Mouse (Mus musculus): ENCODE results near the gene Fxyd7. TPM values are rescaled to one million over a fixed set of nuclear protein-coding genes. Genes with fewer than 3 reads are reported as not detected.

Gene Fxyd7
- polyA plus RNA-seq, 1 experiment from 2014 or later = 1.1 TPM

DNA sequence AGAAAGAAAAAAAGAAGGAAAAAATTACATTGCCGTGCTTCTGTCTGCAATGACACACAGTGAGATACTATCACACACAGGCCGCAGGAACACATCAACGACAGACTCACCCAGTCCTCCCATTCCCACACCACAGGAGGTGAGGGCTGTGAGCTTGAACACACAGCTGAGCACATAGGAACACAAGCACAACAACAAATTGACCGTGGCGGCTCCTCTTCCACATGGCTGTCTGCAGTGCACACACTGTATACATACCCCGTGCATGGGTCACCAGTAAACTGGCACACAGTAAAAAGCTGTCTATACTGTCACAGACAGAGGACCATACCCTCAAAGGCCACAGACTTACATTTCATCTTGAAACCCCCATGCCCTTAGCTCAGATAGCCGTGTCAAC is 5.2 kb upstream of the Fxyd7 start:
- no peak for ATAC-seq (replicated peaks; ENCODE audit: extremely low read depth, insufficient read depth, low FRiP score)
- Histone ChIP-seq H3K4me1 (ENCODE audit: control insufficient read depth, insufficient read depth, low read length) (peaks cover 30% of the 10 kb centered on the region), H3K4me3 (ENCODE audit: low read length) (no peak overlapping the region), H3K9me3 (replicated peaks; ENCODE audit: control insufficient read depth, low read length) (no peaks in the 10 kb centered on the region), H3K27me3 (ENCODE audit: control insufficient read depth, insufficient read depth, low read length) (peaks cover 10% of the 10 kb centered on the region), H3K4me2 (ENCODE audit: low read depth, low read length) (no peak overlapping the region), H3K9ac (ENCODE audit: low read length) (no peak overlapping the region), H3K27ac (ENCODE audit: low read length) (peak overlapping the region; percentile 98), H3K36me3 (ENCODE audit: control insufficient read depth, insufficient read depth) (no peaks in the 10 kb centered on the region)
- 72% methylated on average over 7 of the region's 7 CpGs for WGBS

DNA sequence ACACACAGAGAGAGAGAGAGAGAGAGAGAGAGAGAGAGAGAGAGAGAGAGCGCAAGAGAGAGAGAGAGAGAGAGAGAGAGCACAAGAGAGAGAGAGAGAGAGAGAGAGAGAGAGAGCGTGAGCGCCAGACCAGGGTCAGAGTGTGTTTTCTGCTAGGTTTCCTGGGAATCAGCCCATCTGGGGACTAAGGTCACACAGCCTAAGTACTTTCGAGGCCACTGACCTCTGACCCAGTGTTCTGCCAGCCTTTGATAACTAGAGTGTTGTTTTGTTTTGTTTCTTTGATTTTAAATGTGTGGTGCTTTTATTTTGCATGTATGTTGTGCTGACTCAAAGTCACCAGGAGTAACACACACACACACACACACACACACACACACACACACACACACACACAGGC is 4.6 kb upstream of the Fxyd7 start:
- H3K36me3 ChIP-seq (ENCODE audit: control insufficient read depth, insufficient read depth) = no peaks in the 10 kb centered on the region
- WGBS = 10% methylated on average over 3 of the region's 4 CpGs
- peak overlapping the region; percentile 3; the same call in 1 of the 2 replicates for H3K4me2 ChIP-seq (ENCODE audit: low read depth, low read length)
- no peaks in the 10 kb centered on the region for H3K9me3 ChIP-seq (replicated peaks; ENCODE audit: control insufficient read depth, low read length)
- H3K9ac ChIP-seq (ENCODE audit: low read length) = peak overlapping the region; percentile 6; the same call in 1 of the 2 replicates
- peak overlapping the region; percentile 98 for H3K27ac ChIP-seq (ENCODE audit: low read length)
- H3K4me3 ChIP-seq (ENCODE audit: low read length) = no peak overlapping the region
- peaks cover 36% of the 10 kb centered on the region for H3K4me1 ChIP-seq (ENCODE audit: control insufficient read depth, insufficient read depth, low read length)
- H3K27me3 ChIP-seq (ENCODE audit: control insufficient read depth, insufficient read depth, low read length) = peaks cover 16% of the 10 kb centered on the region
- ATAC-seq (replicated peaks; ENCODE audit: extremely low read depth, insufficient read depth, low FRiP score) = no peak

DNA sequence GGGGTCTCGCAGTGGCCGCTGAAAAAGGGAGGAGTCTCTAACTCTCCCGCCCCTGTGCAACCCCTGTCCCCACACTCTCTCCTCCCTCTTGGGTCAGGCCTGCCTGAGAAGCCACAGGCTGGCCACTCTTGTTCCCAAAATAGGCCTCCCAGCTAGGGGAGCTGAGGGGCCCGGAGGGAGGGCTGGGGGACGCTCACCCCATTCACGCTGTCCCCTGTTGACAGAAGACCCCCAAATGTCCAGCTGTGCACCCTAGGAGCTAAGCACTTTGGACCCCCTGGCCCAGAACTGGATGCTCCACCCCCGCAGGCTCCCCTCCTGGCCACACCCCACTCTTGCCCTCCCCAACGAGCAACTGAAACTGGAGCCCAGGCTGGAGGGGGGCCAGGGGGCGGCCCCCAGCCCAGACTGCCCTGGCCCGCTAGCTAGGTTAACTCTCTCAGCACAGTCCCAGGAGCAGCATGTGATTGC is 4.1 kb upstream of the Fxyd7 start:
- H3K27me3 ChIP-seq (ENCODE audit: control insufficient read depth, insufficient read depth, low read length) = peaks cover 20% of the 10 kb centered on the region
- H3K9me3 ChIP-seq (replicated peaks; ENCODE audit: control insufficient read depth, low read length) = no peaks in the 10 kb centered on the region
- H3K4me2 ChIP-seq (ENCODE audit: low read depth, low read length) = peak overlapping the region; percentile 76
- H3K4me1 ChIP-seq (ENCODE audit: control insufficient read depth, insufficient read depth, low read length) = peaks cover 38% of the 10 kb centered on the region
- H3K4me3 ChIP-seq (ENCODE audit: low read length) = peak overlapping the region; percentile 57
- H3K27ac ChIP-seq (ENCODE audit: low read length) = peak overlapping the region; percentile 98
- ATAC-seq (replicated peaks; ENCODE audit: extremely low read depth, insufficient read depth, low FRiP score) = peak; percentile 90
- WGBS = 6% methylated on average over 10 of the region's 10 CpGs
- no peaks in the 10 kb centered on the region for H3K36me3 ChIP-seq (ENCODE audit: control insufficient read depth, insufficient read depth)
- H3K9ac ChIP-seq (ENCODE audit: low read length) = peak overlapping the region; percentile 84

DNA sequence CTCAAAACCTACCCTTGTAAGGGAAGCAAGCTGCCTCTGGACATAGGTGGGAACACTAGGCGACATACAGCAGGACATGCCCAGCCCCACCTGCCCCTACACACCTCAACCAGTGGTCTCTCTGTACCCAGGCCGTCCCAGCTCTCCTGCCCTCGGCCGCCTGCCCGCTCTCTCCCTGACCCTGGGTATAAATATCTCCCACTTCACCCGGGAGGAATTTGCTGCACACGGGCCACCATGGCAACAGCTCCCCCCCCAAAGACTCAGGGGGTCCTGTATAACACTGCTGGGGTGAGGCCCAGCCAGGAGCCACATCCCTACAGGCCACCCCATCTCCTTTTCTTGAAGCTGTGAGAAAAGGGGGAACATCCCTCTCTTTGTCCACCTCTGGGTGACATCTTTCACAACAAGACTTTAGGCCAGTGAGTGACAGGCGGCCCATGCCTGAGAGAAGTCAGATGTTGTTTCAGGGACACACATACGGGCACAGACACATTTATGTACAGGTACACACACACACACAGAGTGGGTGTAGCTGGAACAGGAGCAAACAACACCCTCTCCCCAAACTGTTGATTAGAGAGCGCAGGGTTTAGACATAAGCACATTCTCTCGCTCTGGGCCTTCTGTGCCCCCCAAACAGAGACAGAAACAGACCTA is 3.5 kb upstream of the Fxyd7 start:
- peak; percentile 34 for ATAC-seq (replicated peaks; ENCODE audit: extremely low read depth, insufficient read depth, low FRiP score)

DNA sequence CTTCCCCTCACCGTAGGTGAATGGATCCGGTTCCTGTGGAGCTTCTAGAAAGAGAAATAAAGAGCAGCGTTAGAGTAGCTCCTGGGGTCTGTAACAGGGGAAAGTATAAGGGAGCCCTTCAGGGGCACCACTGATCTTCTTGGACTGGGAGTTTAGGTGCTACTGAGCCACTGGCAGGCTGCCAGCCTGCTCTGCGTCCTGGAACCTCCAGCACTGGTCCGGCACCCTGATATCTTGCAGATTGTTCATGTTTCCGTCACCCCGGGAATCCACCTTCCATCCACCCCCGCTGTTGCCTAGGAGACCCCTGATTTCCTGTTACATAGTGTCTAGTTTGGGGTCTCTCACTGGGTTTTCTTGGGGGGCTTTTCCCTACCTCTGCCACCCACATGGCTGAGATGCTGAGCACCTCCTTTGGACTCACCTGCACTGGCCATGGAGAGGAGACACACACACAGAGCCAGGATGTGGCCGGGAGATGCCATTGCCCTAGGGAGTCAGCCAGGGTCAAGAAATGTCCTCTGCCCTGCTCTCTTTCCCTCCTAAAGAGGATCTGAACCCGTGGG is 2.7 kb upstream of the Fxyd7 start:
- Histone ChIP-seq H3K36me3 (ENCODE audit: control insufficient read depth, insufficient read depth) (no peaks in the 10 kb centered on the region), H3K4me2 (ENCODE audit: low read depth, low read length) (peak overlapping the region; percentile 76), H3K27ac (ENCODE audit: low read length) (peak overlapping the region; percentile 98), H3K9me3 (replicated peaks; ENCODE audit: control insufficient read depth, low read length) (no peaks in the 10 kb centered on the region), H3K9ac (ENCODE audit: low read length) (peak overlapping the region; percentile 84), H3K4me3 (ENCODE audit: low read length) (peak overlapping the region; percentile 57), H3K27me3 (ENCODE audit: control insufficient read depth, insufficient read depth, low read length) (peaks cover 26% of the 10 kb centered on the region), H3K4me1 (ENCODE audit: control insufficient read depth, insufficient read depth, low read length) (peaks cover 44% of the 10 kb centered on the region)
- no peak for ATAC-seq (replicated peaks; ENCODE audit: extremely low read depth, insufficient read depth, low FRiP score)
- WGBS = 18% methylated on average over 10 of the region's 10 CpGs

More for the DNA sequence above, 3.5 kb upstream of the Fxyd7 start:
- H3K27me3 ChIP-seq (ENCODE audit: control insufficient read depth, insufficient read depth, low read length) = peaks cover 21% of the 10 kb centered on the region
- 26% methylated on average over 11 of the region's 11 CpGs for WGBS
- H3K4me2 ChIP-seq (ENCODE audit: low read depth, low read length) = peak overlapping the region; percentile 76
- peak overlapping the region; percentile 57 for H3K4me3 ChIP-seq (ENCODE audit: low read length)
- no peaks in the 10 kb centered on the region for H3K9me3 ChIP-seq (replicated peaks; ENCODE audit: control insufficient read depth, low read length)
- peak overlapping the region; percentile 84 for H3K9ac ChIP-seq (ENCODE audit: low read length)
- no peaks in the 10 kb centered on the region for H3K36me3 ChIP-seq (ENCODE audit: control insufficient read depth, insufficient read depth)
- H3K27ac ChIP-seq (ENCODE audit: low read length) = peak overlapping the region; percentile 98
- H3K4me1 ChIP-seq (ENCODE audit: control insufficient read depth, insufficient read depth, low read length) = peaks cover 43% of the 10 kb centered on the region

DNA sequence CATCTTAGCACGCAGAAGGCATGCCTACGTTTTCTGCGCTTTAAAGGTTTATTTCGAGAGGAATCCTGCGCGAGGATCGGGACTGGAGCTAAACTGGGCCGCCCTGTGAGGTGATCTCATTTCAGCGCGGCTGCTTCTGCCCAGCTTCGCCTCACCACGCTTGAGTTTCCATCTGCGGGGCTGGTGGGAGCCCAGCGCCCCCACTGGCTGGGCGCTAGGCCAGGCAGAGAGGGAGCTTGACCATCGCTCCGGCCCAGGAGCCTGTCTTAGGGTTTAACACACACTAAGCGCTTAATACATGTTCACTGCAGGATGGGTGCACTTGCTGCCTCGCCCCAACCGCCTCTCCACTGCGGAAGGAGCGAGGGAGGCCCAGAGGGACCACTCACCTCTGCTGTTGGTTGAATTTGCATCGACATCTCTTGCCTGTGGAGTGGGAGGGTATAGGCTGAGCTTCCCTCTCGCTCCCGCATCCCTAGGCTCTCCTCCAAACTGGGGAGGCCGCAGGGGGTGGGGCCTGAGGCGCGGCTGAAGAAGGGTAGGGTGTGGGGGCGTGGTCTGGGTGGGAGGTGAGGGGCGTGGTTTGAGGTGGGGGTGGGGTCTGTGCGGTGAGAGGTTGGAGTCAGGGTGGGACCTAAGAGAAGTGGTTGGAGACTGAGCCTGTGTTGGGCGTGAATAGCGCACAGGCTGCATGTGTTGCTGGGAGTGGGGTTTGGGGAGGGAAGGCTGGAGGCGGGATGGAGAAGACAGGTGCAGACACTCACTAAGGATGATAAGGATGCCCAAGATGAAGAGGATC is 1.6 kb upstream of the Fxyd7 start:
- Histone ChIP-seq H3K27ac (ENCODE audit: low read length) (peak overlapping the region; percentile 4; the same call in 1 of the 2 replicates), H3K27me3 (ENCODE audit: control insufficient read depth, insufficient read depth, low read length) (peaks cover 26% of the 10 kb centered on the region), H3K4me1 (ENCODE audit: control insufficient read depth, insufficient read depth, low read length) (peaks cover 42% of the 10 kb centered on the region), H3K4me2 (ENCODE audit: low read depth, low read length) (peak overlapping the region; percentile 76), H3K9me3 (replicated peaks; ENCODE audit: control insufficient read depth, low read length) (no peaks in the 10 kb centered on the region), H3K9ac (ENCODE audit: low read length) (peak overlapping the region; percentile 50), H3K36me3 (ENCODE audit: control insufficient read depth, insufficient read depth) (no peaks in the 10 kb centered on the region), H3K4me3 (ENCODE audit: low read length) (peak overlapping the region; percentile 57)
- 3% methylated on average over 34 of the region's 34 CpGs for WGBS
- peak; percentile 4; the same call in 1 of the 2 replicates for ATAC-seq (replicated peaks; ENCODE audit: extremely low read depth, insufficient read depth, low FRiP score)

DNA sequence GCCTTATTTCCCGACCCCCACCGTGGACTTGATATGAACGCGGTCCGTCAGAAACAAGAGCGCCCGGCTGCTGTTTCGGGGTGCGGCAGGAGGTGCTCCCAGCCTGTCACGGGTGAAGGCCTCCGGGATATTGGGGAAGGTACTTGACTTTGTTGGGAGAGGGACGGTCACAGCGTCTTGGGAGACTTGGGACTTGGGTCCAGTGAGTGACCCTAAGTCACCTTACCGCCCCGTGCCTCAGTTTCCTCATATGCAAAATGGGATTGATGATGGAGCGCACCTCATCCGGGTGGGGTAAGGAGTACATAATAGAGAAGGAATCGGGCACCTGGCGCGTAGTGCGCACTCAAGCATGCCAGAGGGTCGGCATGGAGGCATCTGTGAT is 976 bp upstream of the Fxyd7 start:
- H3K4me2 ChIP-seq (ENCODE audit: low read depth, low read length) = peak overlapping the region; percentile 76
- ATAC-seq (replicated peaks; ENCODE audit: extremely low read depth, insufficient read depth, low FRiP score) = no peak
- 12% methylated on average over 22 of the region's 22 CpGs for WGBS
- H3K4me3 ChIP-seq (ENCODE audit: low read length) = peak overlapping the region; percentile 57
- peaks cover 42% of the 10 kb centered on the region for H3K4me1 ChIP-seq (ENCODE audit: control insufficient read depth, insufficient read depth, low read length)
- no peaks in the 10 kb centered on the region for H3K36me3 ChIP-seq (ENCODE audit: control insufficient read depth, insufficient read depth)
- H3K27me3 ChIP-seq (ENCODE audit: control insufficient read depth, insufficient read depth, low read length) = peaks cover 26% of the 10 kb centered on the region
- H3K9me3 ChIP-seq (replicated peaks; ENCODE audit: control insufficient read depth, low read length) = no peaks in the 10 kb centered on the region
- no peak overlapping the region; the same call in 1 of the 2 replicates for H3K27ac ChIP-seq (ENCODE audit: low read length)
- peak overlapping the region; percentile 50 for H3K9ac ChIP-seq (ENCODE audit: low read length)

DNA sequence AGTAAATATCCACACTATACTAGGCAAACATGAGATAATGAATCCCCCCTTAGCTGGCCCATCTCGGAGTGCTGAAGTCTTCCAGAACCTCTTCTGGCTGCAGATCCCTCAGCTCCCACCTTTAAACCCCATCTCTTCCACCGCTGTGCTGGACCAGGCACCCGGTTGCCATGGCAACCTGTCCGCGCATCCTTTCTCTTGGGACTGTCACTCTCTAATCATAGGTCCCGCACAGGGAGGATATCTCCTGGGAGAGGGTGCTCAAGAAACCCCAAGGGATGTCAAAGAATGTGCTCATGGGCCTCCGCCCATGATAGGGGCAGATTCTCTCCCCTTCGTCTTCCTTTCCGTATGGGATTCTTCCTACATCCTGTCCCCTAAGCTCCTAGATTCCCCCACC is 346 bp downstream of the Fxyd7 start:
- ATAC-seq (replicated peaks; ENCODE audit: extremely low read depth, insufficient read depth, low FRiP score) = no peak
- Histone ChIP-seq H3K27ac (ENCODE audit: low read length) (no peak overlapping the region), H3K36me3 (ENCODE audit: control insufficient read depth, insufficient read depth) (no peaks in the 10 kb centered on the region), H3K9ac (ENCODE audit: low read length) (no peak overlapping the region), H3K4me3 (ENCODE audit: low read length) (peak overlapping the region; percentile 7; the same call in 1 of the 2 replicates), H3K9me3 (replicated peaks; ENCODE audit: control insufficient read depth, low read length) (no peaks in the 10 kb centered on the region), H3K4me1 (ENCODE audit: control insufficient read depth, insufficient read depth, low read length) (peaks cover 40% of the 10 kb centered on the region), H3K27me3 (ENCODE audit: control insufficient read depth, insufficient read depth, low read length) (peaks cover 26% of the 10 kb centered on the region), H3K4me2 (ENCODE audit: low read depth, low read length) (peak overlapping the region; percentile 76)
- WGBS = 16% methylated on average over 9 of the region's 9 CpGs

Measured in heart, embryonic 16.5 days (tissue).